Mouse (Mus musculus) ES-Bruce4 (cell line): Measurements from ENCODE around the gene Psmb8.
A peak's percentile ranks its signal among the peaks of the same experiment; 100 is the strongest.

Experiments
- CTCF ChIP-seq: IDR thresholded peaks from one replicate; pipeline ENCODE4 v1.8.1; 2011; ENCODE audit warnings: low read depth, low read length
- EP300 ChIP-seq: IDR thresholded peaks from 2 replicates; pipeline ENCODE4 v1.6.1; 2011; ENCODE audit warnings: low read depth, low read length; ENCODE audit not compliant: insufficient read depth
- POLR2A ChIP-seq: IDR thresholded peaks from one replicate; pipeline ENCODE4 v1.8.1; 2011; ENCODE audit warnings: low read length; ENCODE audit not compliant: insufficient read depth

DNA sequence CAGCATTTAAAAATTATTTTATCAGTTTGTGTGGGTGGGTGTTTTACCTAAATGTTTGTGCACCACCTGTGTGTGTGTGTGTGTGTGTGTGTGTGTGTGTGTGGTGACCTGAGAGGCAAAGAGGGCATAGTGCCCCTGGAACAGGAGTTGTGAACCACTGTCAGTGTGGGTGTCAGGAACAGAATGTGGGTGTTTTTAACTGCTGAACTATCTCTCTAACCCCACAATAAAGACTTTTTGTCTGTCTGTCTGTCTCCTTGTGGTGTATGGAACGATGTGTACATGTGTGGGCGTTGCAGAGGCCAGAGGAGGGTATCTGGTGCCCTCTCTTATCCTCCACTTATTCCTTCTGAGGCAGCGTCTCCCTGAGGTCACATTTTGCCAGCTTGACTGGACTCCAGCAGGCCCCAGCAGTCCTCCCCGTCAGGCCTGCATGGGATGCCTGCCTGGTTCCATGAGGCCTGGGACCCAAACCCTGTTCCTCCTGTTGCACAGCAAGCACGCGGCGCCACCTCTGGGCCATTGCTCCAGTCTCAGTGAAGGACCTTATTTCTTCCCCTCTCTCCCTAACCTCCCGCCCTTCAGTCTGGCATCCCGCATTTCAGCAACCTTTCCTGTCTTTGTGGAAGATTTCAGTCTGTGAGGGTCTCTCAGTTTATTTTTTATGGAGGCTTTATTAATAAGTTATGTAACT lies 33.2 kb upstream of the Psmb8 start:
- TF ChIP-seq CTCF (peak; percentile 65), POLR2A (no peak), EP300 (no peak)
